In the genomic region with DNA sequence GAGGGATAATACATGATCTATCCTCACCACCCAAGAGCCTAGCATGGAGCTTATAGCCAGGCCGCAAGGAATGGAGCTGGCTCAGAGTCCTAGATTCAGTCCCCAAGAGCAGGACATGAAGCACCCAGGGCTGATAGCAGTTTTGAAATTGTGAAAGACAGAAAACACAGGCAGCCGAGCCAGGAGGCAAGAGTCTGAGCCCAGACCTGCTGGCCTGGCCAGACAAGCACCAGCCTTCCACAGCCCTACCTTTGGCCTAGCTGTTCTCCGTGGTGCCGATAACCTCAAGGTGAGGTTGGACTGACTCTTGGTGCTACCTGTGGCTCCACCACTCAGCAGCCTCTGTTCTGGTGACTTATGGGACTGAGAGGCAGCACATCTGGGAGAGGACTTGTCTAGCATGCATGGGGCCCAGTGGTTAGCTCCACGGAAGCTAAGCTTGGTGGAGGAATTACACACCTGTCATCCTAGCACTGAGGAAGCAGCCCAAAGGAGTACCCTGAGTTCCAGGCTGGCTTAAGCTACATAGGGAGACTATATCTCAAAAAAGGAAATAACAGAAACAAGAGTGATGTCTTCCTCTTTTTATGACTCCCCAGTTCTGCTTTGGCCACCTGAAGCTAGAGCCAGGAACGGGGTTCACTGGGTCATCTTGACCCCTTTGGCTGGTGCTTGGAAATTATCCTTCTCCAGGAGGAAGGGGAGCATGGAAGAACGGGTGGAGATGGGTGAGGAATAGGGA, we compare ENCODE assay signal across 20 mouse cellular contexts. TPM values are rescaled to one million over a fixed set of nuclear protein-coding genes. Genes with fewer than 3 reads are reported as not detected.
DNase-seq lines count a peak whose midpoint lies in the region; ATAC-seq and TF ChIP-seq lines count a peak whose summit lies in the region.
"Had no signal": no experiment of that assay in that cellular context is flagged by ENCODE, and none has a peak within 500 bp of the region (broad histone marks: within the 10 kb centered on the region; RNA-seq: fewer than 3 reads in every experiment).

No protein-coding gene starts in this region.

- H3K4me3 ChIP-seq in intestine, postnatal 0 days (ENCODE audit: low read depth, low read length) = no peak overlapping the region
- H3K4me3 ChIP-seq in intestine, embryonic 16.5 days (ENCODE audit: low read length) = no peak overlapping the region
- no peak overlapping the region for H3K4me3 ChIP-seq in brown adipose tissue, adult 24 weeks (ENCODE audit: insufficient read depth, low read depth, low read length)
- H3K4me3 ChIP-seq in forebrain, embryonic 16.5 days (replicated peaks; ENCODE audit: low read length) = no peak overlapping the region
- H3K4me3 ChIP-seq in kidney, embryonic 16.5 days (ENCODE audit: low read length) = no peak overlapping the region
- H3K4me3 ChIP-seq: embryonic facial prominence, embryonic 13.5 days; forebrain, embryonic 12.5 days; heart, embryonic 13.5 days had no signal

- no peak overlapping the region; the same call in 1 of the 2 replicates for H3K27ac ChIP-seq in intestine, postnatal 0 days (ENCODE audit: low read depth, low read length)
- no peak overlapping the region for H3K27ac ChIP-seq in intestine, embryonic 16.5 days (ENCODE audit: low read length)
- 0 out of 2 replicates have a peak overlapping the region, but pooled peaks have one; percentile 6 for H3K27ac ChIP-seq in brown adipose tissue, adult 24 weeks (replicated peaks; ENCODE audit: low read depth, low read length)
- no peak overlapping the region for H3K27ac ChIP-seq in forebrain, embryonic 16.5 days (ENCODE audit: low read length)
- no peak overlapping the region for H3K27ac ChIP-seq in kidney, embryonic 16.5 days (ENCODE audit: low read length)
- H3K27ac ChIP-seq: embryonic facial prominence, embryonic 13.5 days; forebrain, embryonic 12.5 days; heart, embryonic 13.5 days had no signal

- no peaks in the 10 kb centered on the region for H3K36me3 ChIP-seq in intestine, postnatal 0 days (ENCODE audit: control insufficient read depth, insufficient read depth)
- H3K36me3 ChIP-seq in intestine, embryonic 16.5 days (ENCODE audit: control insufficient read depth, insufficient read depth, low read length) = no peaks in the 10 kb centered on the region
- H3K36me3 ChIP-seq in forebrain, embryonic 16.5 days (ENCODE audit: control insufficient read depth, insufficient read depth) = no peaks in the 10 kb centered on the region
- H3K36me3 ChIP-seq in kidney, embryonic 16.5 days (ENCODE audit: insufficient read depth, low read length) = no peaks in the 10 kb centered on the region
- H3K36me3 ChIP-seq: embryonic facial prominence, embryonic 13.5 days; forebrain, embryonic 12.5 days; heart, embryonic 13.5 days had no signal

- 61% methylated on average over 7 of the region's 7 CpGs for WGBS in intestine, postnatal 0 days
- WGBS in intestine, embryonic 16.5 days = 72% methylated on average over 7 of the region's 7 CpGs
- 87% methylated on average over 7 of the region's 7 CpGs for WGBS in forebrain, embryonic 16.5 days
- 85% methylated on average over 7 of the region's 7 CpGs for WGBS in kidney, embryonic 16.5 days

- no peaks in the 10 kb centered on the region for H3K9me3 ChIP-seq in intestine, postnatal 0 days (ENCODE audit: control insufficient read depth)
- H3K9me3 ChIP-seq in intestine, embryonic 16.5 days (ENCODE audit: control insufficient read depth, low read length) = no peaks in the 10 kb centered on the region
- no peaks in the 10 kb centered on the region for H3K9me3 ChIP-seq in forebrain, embryonic 16.5 days (ENCODE audit: control insufficient read depth, low read length)
- H3K9me3 ChIP-seq in kidney, embryonic 16.5 days (ENCODE audit: low read length) = no peaks in the 10 kb centered on the region
- H3K9me3 ChIP-seq: embryonic facial prominence, embryonic 13.5 days; forebrain, embryonic 12.5 days; heart, embryonic 13.5 days had no signal

- ATAC-seq in intestine, postnatal 0 days = 0 out of 2 replicates have a peak, but pooled peaks have one; percentile 7
- ATAC-seq in intestine, embryonic 16.5 days = no peak
- peak; percentile 68 for ATAC-seq in megakaryocyte progenitor cell, adult 5-6 weeks (replicated peaks; ENCODE audit: poor library complexity)
- ATAC-seq in forebrain, embryonic 16.5 days = no peak
- ATAC-seq in kidney, embryonic 16.5 days (ENCODE audit: low FRiP score, low TSS enrichment) = no peak
- ATAC-seq: forebrain, postnatal 0 days; hindbrain, embryonic 16.5 days; inflammation-experienced regulatory T-cells, adult 6 months had no signal

- H3K27me3 ChIP-seq in intestine, postnatal 0 days (replicated peaks; ENCODE audit: control insufficient read depth, insufficient read depth, low read length) = no peaks in the 10 kb centered on the region
- no peaks in the 10 kb centered on the region for H3K27me3 ChIP-seq in intestine, embryonic 16.5 days (replicated peaks; ENCODE audit: control insufficient read depth, insufficient read depth, low read length)
- no peaks in the 10 kb centered on the region for H3K27me3 ChIP-seq in forebrain, embryonic 16.5 days (replicated peaks; ENCODE audit: control insufficient read depth, insufficient read depth, low read length)
- H3K27me3 ChIP-seq in kidney, embryonic 16.5 days (ENCODE audit: insufficient read depth, low read length) = no peaks in the 10 kb centered on the region
- H3K27me3 ChIP-seq: embryonic facial prominence, embryonic 13.5 days; forebrain, embryonic 12.5 days; heart, embryonic 13.5 days had no signal

- TF ChIP-seq CTCF in intestine, postnatal 0 days (IDR thresholded peaks at IDR 0.05; ENCODE audit: low read depth) = no peak

- H3K4me2 ChIP-seq in intestine, postnatal 0 days (replicated peaks; ENCODE audit: low read depth) = no peak overlapping the region
- H3K4me2 ChIP-seq in intestine, embryonic 16.5 days (ENCODE audit: low read depth, low read length) = no peak overlapping the region
- no peak overlapping the region for H3K4me2 ChIP-seq in forebrain, embryonic 16.5 days (ENCODE audit: low read length)
- no peak overlapping the region for H3K4me2 ChIP-seq in kidney, embryonic 16.5 days (replicated peaks; ENCODE audit: low read depth, low read length)
- H3K4me2 ChIP-seq: embryonic facial prominence, embryonic 13.5 days; forebrain, embryonic 12.5 days; heart, embryonic 13.5 days had no signal

- H3K4me1 ChIP-seq in intestine, postnatal 0 days (replicated peaks; ENCODE audit: control insufficient read depth, insufficient read depth, low read length) = peaks cover 3% of the 10 kb centered on the region; the same call in 1 of the 2 replicates
- peaks cover 18% of the 10 kb centered on the region for H3K4me1 ChIP-seq in intestine, embryonic 16.5 days (ENCODE audit: control insufficient read depth, insufficient read depth, low read length)
- H3K4me1 ChIP-seq in brown adipose tissue, adult 24 weeks (ENCODE audit: control insufficient read depth, insufficient read depth, insufficient read length, low read length) = peaks cover 8% of the 10 kb centered on the region; the same call in 1 of the 2 replicates
- H3K4me1 ChIP-seq in forebrain, embryonic 16.5 days (replicated peaks; ENCODE audit: control insufficient read depth, insufficient read depth, low read length) = peaks cover 6% of the 10 kb centered on the region; the same call in 1 of the 2 replicates
- H3K4me1 ChIP-seq in kidney, embryonic 16.5 days (ENCODE audit: insufficient read depth, low read length) = no peaks in the 10 kb centered on the region
- H3K4me1 ChIP-seq: embryonic facial prominence, embryonic 13.5 days had no signal

- H3K9ac ChIP-seq in intestine, postnatal 0 days (ENCODE audit: low read depth, low read length) = no peak overlapping the region
- no peak overlapping the region for H3K9ac ChIP-seq in intestine, embryonic 16.5 days (ENCODE audit: low read depth, low read length)
- no peak overlapping the region for H3K9ac ChIP-seq in forebrain, embryonic 16.5 days (replicated peaks; ENCODE audit: low read depth, low read length)
- no peak overlapping the region for H3K9ac ChIP-seq in kidney, embryonic 16.5 days (replicated peaks; ENCODE audit: low read length)
- H3K9ac ChIP-seq: embryonic facial prominence, embryonic 13.5 days; forebrain, embryonic 12.5 days; forebrain, postnatal 0 days; heart, embryonic 13.5 days had no signal

- DNase-seq in A20 (ENCODE audit: low read depth, low spot score) = peak; percentile 25
- no peak for DNase-seq in cerebellum, adult 9-10 months
- DNase-seq: adrenal gland, adult 2 months; cerebellum, adult 11 months; cerebellum, adult 8-10 months; cerebellum, postnatal 25 days; forebrain, postnatal 0 days; gastrocnemius, postnatal 14 days; heart, postnatal 36 days had no signal

RNA-seq across cellular contexts. Expression of gene Tob1, which starts 12.7 kb away (rescaled TPM):
- polyA plus RNA-seq in intestine, postnatal 0 days (2015; fragmentation: Nextera tagmentation; extraction: Ambion mirVana) = 69.4 and 71.8 TPM in 2 replicates
- 39.8 and 50.1 TPM in 2 replicates for polyA plus RNA-seq in intestine, embryonic 16.5 days (2015; fragmentation: Nextera tagmentation; extraction: Ambion mirVana)
- 172 and 175 TPM in 2 replicates for polyA plus RNA-seq in brown adipose tissue, adult 24 weeks (2012; ENCODE audit: insufficient read depth, insufficient read length, missing spikeins)
- 8.3 and 9.4 TPM in 2 replicates for total RNA-seq in megakaryocyte progenitor cell, adult 5-6 weeks (2015)
- total RNA-seq in megakaryocyte progenitor cell, adult 5-6 weeks (2017) = 3.5 and 5.2 TPM in 2 replicates
- 35.1 and 46.0 TPM in 2 replicates for polyA plus RNA-seq in forebrain, embryonic 16.5 days (2015; fragmentation: Nextera tagmentation; extraction: Ambion mirVana)
- 31.9 and 36.1 TPM in 2 replicates for polyA plus RNA-seq in kidney, embryonic 16.5 days (2015; fragmentation: Nextera tagmentation; extraction: Ambion mirVana)

RNA-seq across cellular contexts. Expression of gene Wfikkn2, which starts 47.2 kb away (rescaled TPM):
- polyA plus RNA-seq in intestine, postnatal 0 days (2015; fragmentation: Nextera tagmentation; extraction: Ambion mirVana) = 0.50 and 0.66 TPM in 2 replicates
- polyA plus RNA-seq in intestine, embryonic 16.5 days (2015; fragmentation: Nextera tagmentation; extraction: Ambion mirVana) = 1.8 and 2.2 TPM in 2 replicates
- polyA plus RNA-seq in brown adipose tissue, adult 24 weeks (2012; ENCODE audit: insufficient read depth, insufficient read length, missing spikeins) = 0.28 and 0.54 TPM in 2 replicates
- total RNA-seq in megakaryocyte progenitor cell, adult 5-6 weeks (2015) = 0.52 TPM in 1 of 2 replicates, not detected in the other
- 0.21 and 0.27 TPM in 2 replicates for total RNA-seq in megakaryocyte progenitor cell, adult 5-6 weeks (2017)
- 3.5 and 5.3 TPM in 2 replicates for polyA plus RNA-seq in forebrain, embryonic 16.5 days (2015; fragmentation: Nextera tagmentation; extraction: Ambion mirVana)
- polyA plus RNA-seq in kidney, embryonic 16.5 days (2015; fragmentation: Nextera tagmentation; extraction: Ambion mirVana) = 2.2 and 3.1 TPM in 2 replicates

Comparison
In these comparisons a context has a peak if more than half of its experiments do, and no peak if none do; other contexts are left out.
1. ATAC-seq: peak in intestine, postnatal 0 days (single experiment) and megakaryocyte progenitor cell, adult 5-6 weeks (single experiment); none in intestine, embryonic 16.5 days (single experiment), forebrain, embryonic 16.5 days (single experiment) and kidney, embryonic 16.5 days (single experiment).